Mouse (Mus musculus): ENCODE measurements at regions not wholly inside any gene's neighbourhood (a gene's known extent, or its start where the extent isn't known, plus 50 kb on each side); places are given as distances from the start of the nearest gene placed in this dataset. TPM values are rescaled to one million over a fixed set of nuclear protein-coding genes. Genes with fewer than 3 reads are reported as not detected.

DNA sequence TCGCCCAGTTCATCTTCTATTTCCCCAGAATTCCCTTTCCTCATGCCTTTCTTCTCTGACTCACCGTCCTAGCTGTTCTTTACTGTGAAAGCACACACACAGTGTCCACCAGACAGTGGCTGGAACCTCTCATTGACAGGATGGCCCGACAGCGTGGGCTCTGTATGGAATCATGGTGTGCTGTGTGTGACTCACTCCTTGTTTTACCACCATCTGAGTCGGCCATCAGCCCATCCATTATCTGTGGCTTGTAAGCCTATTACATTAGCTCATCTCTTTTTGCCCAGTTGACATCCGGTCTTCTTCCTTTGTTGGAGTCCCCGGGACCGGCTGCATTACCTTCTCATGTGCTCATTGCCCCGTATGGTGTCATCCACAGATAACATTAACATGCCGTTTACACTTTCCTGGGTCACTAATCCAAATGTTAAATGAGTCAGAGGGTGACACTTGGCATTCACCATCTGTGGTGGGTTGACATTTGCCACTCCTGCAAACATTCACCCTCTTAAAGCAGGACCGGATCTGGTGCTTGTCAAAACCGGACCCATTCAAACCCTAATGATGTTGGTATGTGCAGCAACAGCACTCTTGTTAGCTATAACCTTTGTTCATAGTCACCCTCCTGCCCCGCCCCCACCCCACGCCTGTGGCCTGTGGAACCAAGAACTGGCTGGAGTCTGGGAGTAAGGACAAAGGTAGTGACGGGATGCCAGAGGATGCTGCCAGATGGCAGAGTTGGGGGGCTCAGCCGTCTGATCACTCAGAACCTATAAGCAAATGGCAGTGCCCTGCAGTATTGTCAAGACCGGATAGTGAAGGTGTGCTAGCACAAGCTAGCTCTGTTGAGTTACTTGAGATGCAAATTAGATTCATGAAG, 113.7 kb upstream of the Gm10131 start:
- 53% methylated on average over 17 of the region's 17 CpGs for WGBS

GRCm38 (mm10) chr8:34222187-34222586, 110.7 kb upstream of the Gm10131 start:
- ATAC-seq (ENCODE audit: insufficient read depth, low FRiP score, low read depth): no peak
- H3K4me1 ChIP-seq: no peaks in the 10 kb centered on the region
- 75% methylated on average over 6 of the region's 6 CpGs for WGBS

More for the DNA sequence above, 113.7 kb upstream of the Gm10131 start:
- Histone ChIP-seq H3K4me2 (no peak overlapping the region), H3K27me3 (replicated peaks) (no peaks in the 10 kb centered on the region), H3K4me1 (no peaks in the 10 kb centered on the region), H3K4me3 (replicated peaks) (no peak overlapping the region), H3K9me3 (no peaks in the 10 kb centered on the region), H3K36me3 (no peaks in the 10 kb centered on the region), H3K27ac (no peak overlapping the region), H3K9ac (no peak overlapping the region)
- no peak for ATAC-seq (ENCODE audit: insufficient read depth, low FRiP score, low read depth)

More at GRCm38 (mm10) chr8:34222187-34222586, 110.7 kb upstream of the Gm10131 start:
- Histone ChIP-seq H3K4me3 (replicated peaks) (no peak overlapping the region), H3K27me3 (replicated peaks) (no peaks in the 10 kb centered on the region), H3K27ac (no peak overlapping the region), H3K9me3 (no peaks in the 10 kb centered on the region), H3K36me3 (no peaks in the 10 kb centered on the region), H3K9ac (no peak overlapping the region), H3K4me2 (no peak overlapping the region)

Small RNA genes lying in the stretch of these regions (microRNA-seq; reads per million reads assigned to microRNA genes)
- gene Gm23177: not detected

All from stomach, embryonic 15.5 days (tissue).